Mouse (Mus musculus) left cerebral cortex, adult 2 months (tissue): ENCODE data around the gene Tbca. TPM values are rescaled to one million over a fixed set of nuclear protein-coding genes. Genes with fewer than 3 reads are reported as not detected.

Experiments used
- DNase-seq, 2 experiments: peaks; one replicate each; pipeline ENCODE4 v3.0.0; 2021 to 2022; ENCODE audit warnings: low spot score in 2 of 2, mixed read lengths in 1 of 2; ENCODE audit errors: extremely low spot score in 1 of 2
- H3K27ac ChIP-seq: fragments of 200-600 bp; 2 replicates; pipeline ENCODE4 v1.8.1; 2022
- H3K4me3 ChIP-seq: fragments of 200-600 bp; 2 replicates; pipeline ENCODE4 v1.8.1; 2022
- CTCF ChIP-seq: fragments of 200-600 bp; IDR thresholded peaks from 2 replicates; pipeline ENCODE4 v1.8.1; 2022; ENCODE audit warnings: antibody characterized with exemption, mild to moderate bottlenecking, moderate library complexity
- intact Hi-C: fragments of 180-260 bp; cut with DNase I; formaldehyde crosslinking; loops from one replicate; pipeline ENCODE4 v1.15.1; 2025
- total RNA-seq, 2 experiments: library from RNA; stranded (reverse); gene quantifications; 2 replicates each; pipeline ENCODE4 v1.2.3; 2021

Tbca gene
- total RNA-seq, 2 experiments from 2014 or later: 117 to 121 TPM

GRCm38 (mm10) chr13:94811451-94811850 is 22.7 kb downstream of the Tbca start:
- no peak for DNase-seq
- intact Hi-C loops: no loop called here

GRCm38 (mm10) chr13:94813770-94814169 is 25.1 kb downstream of the Tbca start:
- intact Hi-C loops: no loop called here
- H3K27ac ChIP-seq: no peak overlapping the region
- DNase-seq: no peak
- no peak for TF ChIP-seq CTCF
- no peak overlapping the region for H3K4me3 ChIP-seq

More at GRCm38 (mm10) chr13:94811451-94811850, 22.7 kb downstream of the Tbca start:
- no peak overlapping the region for H3K27ac ChIP-seq
- no peak overlapping the region for H3K4me3 ChIP-seq
- TF ChIP-seq CTCF: no peak

- no peak for TF ChIP-seq CTCF
- H3K4me3 ChIP-seq: no peak overlapping the region
- intact Hi-C loops: no loop called here
- no peak for DNase-seq
- no peak overlapping the region for H3K27ac ChIP-seq
Measured at GRCm38 (mm10) chr13:94820516-94820915, 31.8 kb downstream of the Tbca start.

- DNase-seq: no peak
- no peak overlapping the region for H3K4me3 ChIP-seq
- TF ChIP-seq CTCF: no peak
- intact Hi-C loops: no loop called here
- H3K27ac ChIP-seq: no peak overlapping the region
Measured at GRCm38 (mm10) chr13:94820956-94821355, 32.2 kb downstream of the Tbca start.

GRCm38 (mm10) chr13:94826389-94826788 is 37.7 kb downstream of the Tbca start:
- no peak overlapping the region for H3K4me3 ChIP-seq
- no peak overlapping the region for H3K27ac ChIP-seq
- intact Hi-C loops: no loop called here
- no peak for DNase-seq
- TF ChIP-seq CTCF: no peak

- Histone ChIP-seq H3K4me3 (no peak overlapping the region), H3K27ac (no peak overlapping the region)
- intact Hi-C loops: no loop called here
- no peak for TF ChIP-seq CTCF
- DNase-seq: no peak
Measured at GRCm38 (mm10) chr13:94826986-94827385, 38.3 kb downstream of the Tbca start.

GRCm38 (mm10) chr13:94827847-94828246 is 39.1 kb downstream of the Tbca start:
- H3K4me3 ChIP-seq: no peak overlapping the region
- no peak for TF ChIP-seq CTCF
- DNase-seq: no peak
- no peak overlapping the region for H3K27ac ChIP-seq
- intact Hi-C loops: no loop called here

GRCm38 (mm10) chr13:94838047-94838720 is 49.5 kb downstream of the Tbca start:
- H3K27ac ChIP-seq: no peak overlapping the region
- DNase-seq: no peak
- TF ChIP-seq CTCF: no peak
- intact Hi-C loops: no loop called here
- H3K4me3 ChIP-seq: no peak overlapping the region

- intact Hi-C loops: no loop called here
- DNase-seq: no peak
- H3K4me3 ChIP-seq: no peak overlapping the region
- no peak overlapping the region for H3K27ac ChIP-seq
- TF ChIP-seq CTCF: no peak
Measured at GRCm38 (mm10) chr13:94838756-94839337, 50.1 kb downstream of the Tbca start.

GRCm38 (mm10) chr13:94843236-94843635 is 54.5 kb downstream of the Tbca start:
- intact Hi-C loops: no loop called here
- no peak for DNase-seq
- no peak for TF ChIP-seq CTCF
- H3K27ac ChIP-seq: no peak overlapping the region
- no peak overlapping the region for H3K4me3 ChIP-seq

- Histone ChIP-seq H3K27ac (no peak overlapping the region), H3K4me3 (no peak overlapping the region)
- intact Hi-C loops: no loop called here
- TF ChIP-seq CTCF: no peak
- no peak for DNase-seq
Measured at GRCm38 (mm10) chr13:94847870-94848269, 59.2 kb downstream of the Tbca start.

- Histone ChIP-seq H3K4me3 (no peak overlapping the region), H3K27ac (no peak overlapping the region)
- intact Hi-C loops: no loop called here
- TF ChIP-seq CTCF: no peak
- DNase-seq: no peak
Measured at GRCm38 (mm10) chr13:94849351-94849750, 60.6 kb downstream of the Tbca start.

- TF ChIP-seq CTCF: no peak
- Histone ChIP-seq H3K27ac (no peak overlapping the region), H3K4me3 (no peak overlapping the region)
- intact Hi-C loops: no loop called here
- DNase-seq: no peak
Measured at GRCm38 (mm10) chr13:94858016-94858575, 69.4 kb downstream of the Tbca start.
